Mouse (Mus musculus): ENCODE data around the gene Mrps35. TPM values are rescaled to one million over a fixed set of nuclear protein-coding genes. Genes with fewer than 3 reads are reported as not detected.

The Mrps35 gene
- polyA plus RNA-seq, 1 experiment from 2014 or later, result 69.9 TPM

- Histone ChIP-seq H3K4me1 (no peaks in the 10 kb centered on the region), H3K27ac (no peak within 1 kb of the TSS), H3K27me3 (no peaks in the 10 kb centered on the region), H3K36me3 (0 out of 2 replicates have a peak, but pooled peaks cover 7% of the 10 kb centered on the region), H3K9me3 (replicated peaks) (no peaks in the 10 kb centered on the region), H3K4me3 (no peak within 1 kb of the TSS), H3K4me2 (replicated peaks) (no peak within 1 kb of the TSS), H3K9ac (no peak within 1 kb of the TSS)
- WGBS, result 38% methylated on average over 13 of the region's 13 CpGs
- no peak for ATAC-seq (ENCODE audit: low FRiP score)
Measured at GRCm38 (mm10) chr6:147032303-147032925, 10.2 kb upstream of the Mrps35 start, which contains the start of gene Rep15. TSS of gene Rep15 (plus strand) at chr6:147032584.

DNA sequence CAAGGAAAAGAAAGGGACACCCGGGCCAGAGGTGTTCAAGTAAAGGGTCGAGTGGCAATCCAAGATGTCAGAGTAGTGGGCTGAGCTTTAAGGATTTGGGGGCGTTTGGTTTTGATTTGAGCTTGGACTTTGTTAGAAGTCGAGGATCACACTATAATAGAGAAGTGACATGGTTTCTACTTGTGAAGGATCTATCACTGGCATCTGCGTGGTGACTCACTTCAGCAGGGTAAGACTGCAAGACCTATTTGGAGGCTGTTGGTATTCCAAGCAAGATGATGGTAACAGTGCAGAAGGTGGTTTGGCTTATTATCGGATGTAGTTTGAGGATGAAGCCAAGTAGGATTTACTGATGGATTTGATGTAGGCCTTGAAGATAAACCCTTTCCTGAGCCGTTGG, 1.1 kb downstream of the Mrps35 start:
- no peak for ATAC-seq (ENCODE audit: low FRiP score)

DNA sequence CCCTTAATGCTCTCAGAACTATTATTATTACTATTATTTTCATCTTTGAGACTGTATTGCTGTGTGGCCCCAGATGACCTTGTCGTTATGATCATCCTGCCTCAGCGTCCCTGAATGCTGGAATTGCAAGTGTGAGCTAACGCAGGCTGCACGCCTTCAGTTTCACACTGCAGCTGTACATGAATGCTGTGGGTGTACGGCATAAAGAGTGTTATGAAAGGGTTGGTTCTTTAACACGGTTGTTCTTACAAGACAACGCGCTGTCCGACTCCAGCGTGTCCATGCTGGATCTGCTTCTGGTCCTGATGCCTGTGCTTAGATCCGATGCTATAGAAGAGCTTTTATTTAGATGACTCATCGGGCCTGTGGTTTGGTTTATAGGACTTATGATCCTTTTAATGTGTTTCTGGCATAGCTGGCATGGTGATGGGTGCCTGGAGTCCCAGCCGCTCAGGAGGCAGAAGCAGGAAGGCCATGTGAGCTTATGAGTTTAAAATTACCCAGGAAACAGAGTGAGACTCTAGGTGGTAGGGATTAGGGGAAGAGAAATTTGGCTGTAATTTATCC, 6.8 kb downstream of the Mrps35 start:
- Histone ChIP-seq H3K36me3 (peaks cover 69% of the 10 kb centered on the region), H3K9me3 (replicated peaks) (no peaks in the 10 kb centered on the region), H3K27ac (no peak overlapping the region), H3K4me2 (replicated peaks) (no peak overlapping the region), H3K27me3 (no peaks in the 10 kb centered on the region), H3K4me1 (peaks cover 5% of the 10 kb centered on the region), H3K9ac (no peak overlapping the region), H3K4me3 (no peak overlapping the region)
- WGBS, result 96% methylated on average over 13 of the region's 13 CpGs
- no peak for ATAC-seq (ENCODE audit: low FRiP score)

More for the DNA sequence above, 1.1 kb downstream of the Mrps35 start:
- Histone ChIP-seq H3K4me3 (peak overlapping the region; percentile 91), H3K4me2 (replicated peaks) (peak overlapping the region; percentile 66), H3K4me1 (peaks cover 21% of the 10 kb centered on the region), H3K9me3 (replicated peaks) (no peaks in the 10 kb centered on the region), H3K27ac (no peak overlapping the region), H3K9ac (peak overlapping the region; percentile 86), H3K36me3 (peaks cover 25% of the 10 kb centered on the region), H3K27me3 (0 out of 2 replicates have a peak, but pooled peaks cover 5% of the 10 kb centered on the region)
- 59% methylated on average over 7 of the region's 7 CpGs for WGBS

- no peaks in the 10 kb centered on the region for H3K27me3 ChIP-seq
Measured at GRCm38 (mm10) chr6:147051666-147052065, 9.1 kb downstream of the Mrps35 start.

DNA sequence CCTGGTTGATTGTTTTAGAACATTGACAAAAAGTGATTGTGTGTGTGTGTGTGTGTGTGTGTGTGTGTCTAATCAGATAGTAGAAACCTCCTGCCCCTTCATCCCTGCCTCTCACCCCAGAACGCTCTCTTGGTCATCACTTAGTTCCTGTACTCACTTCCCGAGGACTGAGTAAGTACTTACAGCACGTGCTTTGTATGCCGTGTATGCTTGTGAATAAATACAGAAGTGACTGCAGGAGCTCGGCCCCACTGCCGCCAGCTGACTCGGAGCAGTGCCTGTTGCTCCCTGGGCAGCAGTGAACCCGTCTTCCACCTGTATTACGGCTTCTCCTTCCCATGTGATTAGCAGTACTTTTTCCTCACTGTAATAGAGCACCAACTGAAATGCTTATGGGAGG, 9.9 kb downstream of the Mrps35 start:
- H3K9ac ChIP-seq, result no peak overlapping the region
- ATAC-seq (ENCODE audit: low FRiP score), result no peak
- no peaks in the 10 kb centered on the region for H3K27me3 ChIP-seq
- H3K36me3 ChIP-seq, result peaks cover 77% of the 10 kb centered on the region
- H3K27ac ChIP-seq, result no peak overlapping the region
- H3K4me1 ChIP-seq, result no peaks in the 10 kb centered on the region
- 90% methylated on average over 9 of the region's 9 CpGs for WGBS
- H3K4me2 ChIP-seq (replicated peaks), result no peak overlapping the region
- no peaks in the 10 kb centered on the region for H3K9me3 ChIP-seq (replicated peaks)
- no peak overlapping the region for H3K4me3 ChIP-seq

More at GRCm38 (mm10) chr6:147051666-147052065, 9.1 kb downstream of the Mrps35 start:
- H3K4me2 ChIP-seq (replicated peaks), result no peak overlapping the region
- 92% methylated on average over 8 of the region's 8 CpGs for WGBS
- no peak overlapping the region for H3K9ac ChIP-seq
- no peak for ATAC-seq (ENCODE audit: low FRiP score)
- H3K36me3 ChIP-seq, result peaks cover 79% of the 10 kb centered on the region
- H3K27ac ChIP-seq, result no peak overlapping the region
- H3K4me3 ChIP-seq, result no peak overlapping the region
- H3K9me3 ChIP-seq (replicated peaks), result no peaks in the 10 kb centered on the region
- H3K4me1 ChIP-seq, result no peaks in the 10 kb centered on the region

DNA sequence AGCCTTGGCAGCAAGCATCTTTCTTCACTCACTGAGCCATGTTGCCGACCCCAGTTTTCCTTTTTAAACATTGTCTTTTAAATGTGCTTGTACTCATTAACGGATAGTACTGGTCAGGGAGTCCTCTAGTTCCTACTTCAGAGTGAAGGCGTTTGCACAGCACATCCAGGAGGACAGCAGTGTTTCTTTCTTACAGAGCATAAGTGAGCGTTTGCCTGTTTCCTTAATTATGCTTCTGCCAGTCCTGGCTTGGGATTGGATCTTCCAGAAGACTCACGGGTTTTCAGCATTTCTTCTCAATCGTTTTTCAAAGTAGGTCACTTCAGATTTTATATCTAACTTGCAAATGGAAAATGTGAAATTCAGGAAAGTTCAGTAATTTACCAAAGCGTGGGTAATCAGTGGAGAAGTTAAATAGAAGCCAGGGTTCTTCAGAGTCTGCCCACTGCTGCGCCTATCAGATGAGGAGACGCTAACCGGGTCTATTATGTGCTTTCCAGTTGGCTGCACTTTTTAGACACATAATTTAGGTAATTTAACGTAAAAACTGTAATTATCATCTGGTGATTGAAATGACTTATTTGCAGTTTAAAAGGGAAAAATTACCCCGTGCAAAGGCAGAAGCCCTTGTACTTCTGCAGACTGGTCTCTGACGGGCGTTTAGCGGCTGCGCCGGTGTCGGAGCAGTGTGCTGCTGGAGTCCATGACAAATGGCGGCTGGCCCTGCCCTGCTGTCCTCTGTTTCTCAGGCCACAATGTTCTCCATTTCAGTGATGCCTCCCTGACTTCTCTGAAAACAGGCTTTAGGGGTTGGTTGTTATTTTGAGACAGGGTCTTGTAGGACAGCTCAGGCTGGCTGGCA, 11.5 kb downstream of the Mrps35 start:
- 84% methylated on average over 19 of the region's 19 CpGs for WGBS
- no peak for ATAC-seq (ENCODE audit: low FRiP score)
- Histone ChIP-seq H3K4me2 (replicated peaks) (no peak overlapping the region), H3K9me3 (replicated peaks) (no peaks in the 10 kb centered on the region), H3K4me1 (no peaks in the 10 kb centered on the region), H3K27ac (no peak overlapping the region), H3K27me3 (no peaks in the 10 kb centered on the region), H3K36me3 (peaks cover 69% of the 10 kb centered on the region), H3K9ac (no peak overlapping the region), H3K4me3 (no peak overlapping the region)

- H3K9me3 ChIP-seq (replicated peaks), result no peaks in the 10 kb centered on the region
- no peaks in the 10 kb centered on the region for H3K4me1 ChIP-seq
- no peak overlapping the region for H3K9ac ChIP-seq
- H3K4me2 ChIP-seq (replicated peaks), result no peak overlapping the region
- H3K4me3 ChIP-seq, result no peak overlapping the region
- whole genome bisulfite sequencing, result 93% methylated on average over 10 of the region's 10 CpGs
- ATAC-seq (ENCODE audit: low FRiP score), result no peak
- H3K27me3 ChIP-seq, result no peaks in the 10 kb centered on the region
- H3K36me3 ChIP-seq, result peaks cover 59% of the 10 kb centered on the region
- no peak overlapping the region for H3K27ac ChIP-seq
Measured at GRCm38 (mm10) chr6:147055374-147055977, 12.9 kb downstream of the Mrps35 start.

GRCm38 (mm10) chr6:147059326-147059725, 16.8 kb downstream of the Mrps35 start:
- Histone ChIP-seq H3K9me3 (replicated peaks) (no peaks in the 10 kb centered on the region), H3K36me3 (peaks cover 54% of the 10 kb centered on the region), H3K27ac (no peak overlapping the region), H3K4me2 (replicated peaks) (no peak overlapping the region), H3K27me3 (no peaks in the 10 kb centered on the region), H3K4me1 (no peaks in the 10 kb centered on the region), H3K4me3 (no peak overlapping the region), H3K9ac (no peak overlapping the region)
- 65% methylated on average over 7 of the region's 7 CpGs for WGBS
- ATAC-seq (ENCODE audit: low FRiP score), result no peak

GRCm38 (mm10) chr6:147061630-147062029, 19.1 kb downstream of the Mrps35 start:
- Histone ChIP-seq H3K9ac (no peak overlapping the region), H3K27ac (no peak overlapping the region), H3K4me1 (no peaks in the 10 kb centered on the region), H3K4me2 (replicated peaks) (no peak overlapping the region), H3K4me3 (no peak overlapping the region), H3K27me3 (no peaks in the 10 kb centered on the region), H3K36me3 (peaks cover 55% of the 10 kb centered on the region), H3K9me3 (replicated peaks) (no peaks in the 10 kb centered on the region)
- 86% methylated on average over 9 of the region's 9 CpGs for WGBS
- ATAC-seq (ENCODE audit: low FRiP score), result 0 out of 2 replicates have a peak, but pooled peaks have one; percentile 13

GRCm38 (mm10) chr6:147062034-147062433, 19.5 kb downstream of the Mrps35 start:
- Histone ChIP-seq H3K4me3 (no peak overlapping the region), H3K9me3 (replicated peaks) (no peaks in the 10 kb centered on the region), H3K27me3 (no peaks in the 10 kb centered on the region), H3K36me3 (peaks cover 56% of the 10 kb centered on the region), H3K4me1 (no peaks in the 10 kb centered on the region), H3K27ac (no peak overlapping the region), H3K4me2 (replicated peaks) (no peak overlapping the region), H3K9ac (no peak overlapping the region)
- no peak for ATAC-seq (ENCODE audit: low FRiP score)
- WGBS, result 71% methylated on average over 7 of the region's 7 CpGs

DNA sequence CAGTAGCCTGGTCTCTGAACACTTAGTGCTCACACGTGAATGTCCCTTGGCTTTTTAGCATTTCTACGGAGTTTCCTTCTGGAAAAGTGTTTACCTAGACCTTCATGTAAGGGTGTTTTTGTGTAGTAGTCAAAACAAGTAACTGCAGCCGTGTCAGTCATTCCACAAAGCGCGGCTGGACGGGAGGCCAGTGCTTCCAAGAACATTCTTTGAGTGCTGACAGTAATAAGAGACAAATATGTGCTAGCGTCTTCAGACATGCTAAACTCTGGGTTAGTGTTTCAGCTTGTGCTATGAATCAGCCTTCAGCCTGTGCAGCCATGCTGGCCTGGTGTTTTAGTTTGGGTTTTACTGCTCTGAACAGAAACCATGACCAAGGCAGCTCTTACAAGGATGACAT, 20.1 kb downstream of the Mrps35 start:
- no peaks in the 10 kb centered on the region for H3K27me3 ChIP-seq
- ATAC-seq (ENCODE audit: low FRiP score), result no peak
- no peaks in the 10 kb centered on the region for H3K9me3 ChIP-seq (replicated peaks)
- peaks cover 59% of the 10 kb centered on the region for H3K36me3 ChIP-seq
- 85% methylated on average over 7 of the region's 7 CpGs for WGBS
- no peak overlapping the region for H3K4me3 ChIP-seq
- no peak overlapping the region for H3K27ac ChIP-seq
- H3K4me1 ChIP-seq, result no peaks in the 10 kb centered on the region
- H3K9ac ChIP-seq, result no peak overlapping the region
- no peak overlapping the region for H3K4me2 ChIP-seq (replicated peaks)
